Mouse (Mus musculus) gastrocnemius, adult 8-10 months (tissue): Measurements from ENCODE around the gene Rdh7. TPM values are rescaled to one million over a fixed set of nuclear protein-coding genes. Genes with fewer than 3 reads are reported as not detected.
"Not testable (repeated sequence)": the region's sequence is repeated elsewhere in the genome, so short reads cannot be mapped to it uniquely, and the experiment has no call there.

Experiments
- DNase-seq, 2 experiments: peaks; one replicate each; pipeline ENCODE4 v3.0.0; 2022; ENCODE audit warnings: low spot score in 2 of 2
- total RNA-seq, 4 experiments: library from RNA; stranded (reverse); gene quantifications; 2 replicates each; pipeline ENCODE4 v1.2.4; 2022

The Rdh7 gene
- total RNA-seq, 4 experiments from 2014 or later = 0.40 TPM; not detected in 3

DNA sequence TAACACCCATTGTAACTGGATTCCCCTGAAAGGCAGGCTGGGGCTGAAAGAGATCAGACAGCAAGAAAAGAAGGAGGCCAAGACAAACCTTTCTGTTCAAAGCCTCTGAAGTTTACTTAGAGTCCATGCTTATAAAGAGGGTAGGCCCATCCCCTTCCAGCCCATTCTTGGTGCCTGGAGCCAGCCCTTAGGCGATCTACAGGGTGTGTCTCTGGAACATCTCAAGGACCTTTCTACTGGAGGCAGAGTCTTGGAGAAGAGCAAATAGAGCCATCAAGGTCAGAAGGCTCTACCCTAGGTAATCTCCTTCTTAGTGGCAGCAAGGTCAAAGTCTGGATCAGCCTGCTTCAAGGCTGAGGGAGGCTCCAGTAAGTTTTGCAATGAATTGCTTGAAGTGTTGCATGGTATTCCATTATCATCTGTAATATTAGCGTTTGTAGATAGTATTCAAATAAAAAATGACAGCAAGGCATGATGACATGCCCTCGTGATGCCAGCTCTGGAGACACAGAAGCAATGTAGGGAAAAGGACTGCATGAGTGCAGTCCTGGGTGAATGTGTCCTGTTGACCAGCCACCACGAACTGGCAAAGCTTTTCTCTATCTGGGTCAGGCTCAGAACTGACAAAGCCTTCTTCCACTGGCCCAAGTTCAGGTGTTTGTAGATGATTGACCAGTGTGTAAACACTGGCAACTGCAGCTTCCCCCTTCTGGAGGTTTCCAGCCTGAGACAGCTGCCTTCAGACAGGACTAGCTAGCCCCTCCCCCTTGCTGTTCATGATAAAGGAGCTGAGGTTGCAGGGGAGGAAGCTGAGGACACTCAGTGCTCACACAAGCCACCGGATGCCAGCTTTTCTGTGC, 4.8 kb upstream of the Rdh7 start:
- DNase-seq = not testable (repeated sequence)

DNA sequence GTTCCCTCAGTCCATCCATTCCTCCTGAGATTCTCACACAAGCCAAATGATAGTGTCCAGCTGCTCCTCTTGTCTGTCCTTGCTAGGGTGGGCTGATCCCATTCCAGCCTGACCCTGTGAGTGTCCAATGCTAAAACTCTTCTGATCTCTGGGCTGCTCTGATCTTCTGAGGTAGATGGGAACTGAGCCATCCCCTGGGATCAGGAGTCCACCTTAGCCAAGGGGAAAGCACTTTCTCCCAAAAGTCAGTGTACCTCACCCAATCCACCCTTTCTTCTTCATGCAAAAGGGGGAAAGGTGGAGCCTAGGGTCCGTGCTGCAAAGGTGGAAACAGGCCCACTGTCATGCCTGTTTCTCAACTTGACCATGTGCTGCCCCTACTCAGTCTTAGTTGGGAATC, 2.9 kb upstream of the Rdh7 start:
- DNase-seq = no peak

DNA sequence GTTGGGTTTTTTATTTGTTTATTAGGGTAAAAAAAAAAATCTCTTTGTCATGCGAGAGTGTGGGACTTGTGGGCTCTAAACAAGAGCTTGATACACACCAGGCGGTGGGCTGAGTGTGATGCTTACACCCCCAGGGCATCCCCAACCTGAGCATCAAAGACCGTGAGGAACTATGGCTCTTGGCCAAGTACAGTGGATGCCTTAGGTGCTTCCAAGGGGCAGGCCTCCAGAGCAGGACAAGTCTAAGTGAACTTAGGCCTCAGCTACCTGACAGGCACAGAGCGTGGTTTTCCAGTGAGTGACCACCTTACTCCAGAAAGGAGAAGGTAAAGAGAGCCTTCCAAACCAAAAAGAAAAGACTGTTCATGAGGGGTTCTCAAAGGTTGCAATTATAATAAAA, 1.6 kb downstream of the Rdh7 start:
- DNase-seq = no peak

DNA sequence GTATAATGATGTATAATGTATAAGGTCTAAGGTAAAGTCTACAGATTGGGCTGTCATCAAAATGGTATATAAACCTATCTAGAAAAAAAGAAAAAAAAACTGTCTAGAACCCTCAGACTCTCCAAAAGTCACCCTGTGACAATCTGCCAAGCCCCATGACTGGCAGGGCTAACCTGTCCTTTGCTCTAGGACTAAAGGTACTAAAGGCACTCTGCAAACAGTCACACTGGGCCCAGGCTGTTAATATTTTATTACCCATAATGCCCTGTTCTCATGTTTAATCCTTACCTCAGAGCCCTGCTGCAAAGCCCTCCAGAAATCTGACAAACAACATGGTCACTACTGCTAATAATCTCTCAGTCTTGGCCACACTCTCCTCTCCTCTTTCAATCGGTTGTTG, 2.1 kb downstream of the Rdh7 start:
- DNase-seq = no peak

DNA sequence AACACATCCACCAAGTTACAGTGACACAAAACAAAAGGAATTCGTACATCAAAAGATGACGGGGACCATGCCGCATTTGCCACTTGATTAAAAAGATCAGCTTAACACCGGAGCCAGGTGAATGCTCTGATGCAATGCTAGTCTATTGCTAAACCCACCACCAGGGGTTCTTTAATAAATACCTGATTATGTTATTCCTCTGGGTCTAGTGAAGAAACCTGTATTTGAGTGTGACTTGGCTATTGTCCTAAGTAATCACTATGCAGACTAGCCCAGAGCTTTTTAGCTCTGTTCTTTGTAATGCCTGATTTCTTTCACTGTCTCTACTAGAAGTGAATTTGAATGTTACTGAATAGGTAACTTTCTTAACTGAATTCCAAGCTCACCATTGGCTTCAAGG, 7.6 kb downstream of the Rdh7 start:
- no peak for DNase-seq

DNA sequence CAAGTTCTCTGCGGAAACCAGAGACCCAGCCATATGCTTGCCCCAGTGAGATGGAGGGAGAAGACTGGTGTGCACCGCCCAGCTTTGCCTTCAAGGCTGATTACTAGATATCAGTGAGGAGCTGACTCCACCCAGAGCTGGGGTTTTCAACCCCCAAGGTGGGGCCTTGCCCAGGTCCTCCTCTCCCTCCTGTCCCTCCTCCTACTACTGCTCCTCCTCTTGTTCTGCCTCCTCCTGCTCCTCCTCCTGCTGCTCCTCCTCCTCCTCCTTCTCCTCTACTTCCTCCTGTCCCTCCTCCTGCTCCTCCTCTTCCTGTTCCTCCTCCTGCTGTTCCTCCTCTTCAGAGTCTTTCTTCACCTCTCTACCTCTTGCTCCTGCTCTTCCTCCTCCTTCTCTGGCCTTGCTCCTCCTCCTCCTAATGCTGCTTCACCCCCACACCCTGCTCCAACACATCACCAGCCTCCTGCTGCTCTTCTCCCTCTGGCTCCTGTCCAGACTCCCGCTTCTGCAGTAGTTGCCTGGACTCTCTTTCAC, 9.4 kb downstream of the Rdh7 start:
- DNase-seq = no peak

DNA sequence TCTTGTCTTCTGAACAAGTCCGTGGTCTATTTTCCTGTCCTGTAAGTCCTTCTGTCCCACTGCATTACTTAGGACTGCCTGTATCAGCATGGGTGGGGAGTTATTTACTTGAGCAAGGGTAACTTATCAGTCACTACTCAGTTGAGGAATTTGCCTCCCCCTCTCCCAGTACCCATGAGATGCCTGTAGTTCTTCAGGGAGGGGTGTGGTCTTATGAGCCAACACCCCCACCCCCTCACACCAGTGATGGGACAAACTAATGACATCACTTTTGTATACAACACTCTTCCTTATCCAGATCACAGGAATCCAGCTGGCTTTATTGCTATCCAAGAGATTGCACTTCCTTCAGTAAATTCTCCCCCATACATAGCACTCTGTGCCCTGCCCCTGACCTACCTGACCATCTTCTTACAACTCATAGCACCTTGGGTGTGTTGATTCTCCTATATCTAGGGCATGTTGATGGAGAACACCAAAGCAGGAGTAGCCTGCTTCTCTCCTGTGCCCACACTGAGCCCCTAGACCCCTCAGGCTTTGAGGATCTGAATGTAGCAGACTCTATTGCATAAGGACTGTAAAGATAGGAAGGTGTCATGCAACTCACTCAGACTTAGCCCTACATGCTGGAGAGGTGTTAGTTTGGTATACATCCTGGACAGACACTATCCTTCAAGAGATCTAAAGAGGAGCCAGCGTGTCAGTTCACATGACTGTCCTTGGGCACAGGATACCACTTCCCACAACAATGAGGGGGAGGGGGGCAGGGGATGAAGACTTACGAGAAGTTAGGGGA, 10.2 kb downstream of the Rdh7 start:
- no peak for DNase-seq

DNA sequence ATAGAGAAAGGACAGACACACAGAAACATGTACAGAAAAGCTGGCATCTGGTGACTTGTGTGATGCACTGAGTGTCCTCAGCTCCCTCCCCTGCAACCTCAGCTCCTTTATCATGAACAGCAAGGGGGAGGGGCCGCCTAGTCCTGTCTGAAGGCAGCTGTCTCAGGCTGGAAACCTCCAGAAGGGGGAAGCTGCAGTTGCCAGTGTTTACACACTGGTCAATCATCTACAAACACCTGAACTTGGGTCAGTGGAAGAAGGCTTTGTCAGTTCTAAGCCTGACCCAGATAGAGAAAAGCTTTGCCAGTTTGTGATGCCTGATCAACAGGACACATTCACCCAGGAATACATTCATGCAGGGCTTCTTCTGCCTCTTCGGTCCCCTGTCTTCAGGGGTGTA, 10.9 kb downstream of the Rdh7 start:
- no peak for DNase-seq

DNA sequence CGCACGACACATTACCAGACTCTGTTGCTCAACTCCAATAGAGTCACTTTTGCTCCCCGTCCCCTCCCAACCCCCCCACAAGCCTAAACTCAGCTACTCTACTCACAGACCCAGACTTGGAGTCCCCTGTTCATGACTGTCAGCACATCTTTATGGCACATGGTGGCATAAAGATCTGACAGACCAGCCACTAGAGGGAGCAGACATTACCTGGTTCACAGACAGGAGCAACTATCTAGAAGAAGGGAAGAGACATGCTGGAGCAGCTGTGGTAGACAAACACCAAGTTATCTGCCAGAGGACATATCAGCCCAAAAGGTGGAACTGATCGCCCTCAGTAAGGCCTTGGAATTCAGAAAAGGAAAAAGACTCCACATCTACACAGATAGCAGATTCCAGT, 16.1 kb downstream of the Rdh7 start:
- no peak for DNase-seq

DNA sequence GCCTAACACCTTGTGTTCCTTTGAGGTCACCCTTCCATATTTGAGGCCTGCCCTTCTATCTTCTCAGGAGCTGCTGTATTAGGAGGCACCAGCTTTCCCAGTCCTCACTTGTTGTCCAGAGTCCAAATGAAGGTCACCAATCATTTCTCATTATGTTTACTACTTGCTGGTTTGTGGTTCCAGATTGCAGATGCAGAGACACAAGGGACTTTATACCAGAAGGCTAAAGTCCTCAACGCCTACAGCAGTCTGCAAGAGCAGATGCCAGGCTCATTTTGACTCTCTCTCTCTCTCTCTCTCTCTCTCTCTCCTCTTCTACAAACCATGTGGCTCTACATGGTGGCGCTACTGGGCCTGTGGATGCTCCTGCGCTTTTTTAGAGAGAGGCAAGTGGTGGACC, 22.4 kb downstream of the Rdh7 start, which contains the start of gene Rdh16f2:
Gene Rdh16f2, plus strand, starts transcription at position 243 of the 400 bp plus-strand sequence.
- no peak for DNase-seq

DNA sequence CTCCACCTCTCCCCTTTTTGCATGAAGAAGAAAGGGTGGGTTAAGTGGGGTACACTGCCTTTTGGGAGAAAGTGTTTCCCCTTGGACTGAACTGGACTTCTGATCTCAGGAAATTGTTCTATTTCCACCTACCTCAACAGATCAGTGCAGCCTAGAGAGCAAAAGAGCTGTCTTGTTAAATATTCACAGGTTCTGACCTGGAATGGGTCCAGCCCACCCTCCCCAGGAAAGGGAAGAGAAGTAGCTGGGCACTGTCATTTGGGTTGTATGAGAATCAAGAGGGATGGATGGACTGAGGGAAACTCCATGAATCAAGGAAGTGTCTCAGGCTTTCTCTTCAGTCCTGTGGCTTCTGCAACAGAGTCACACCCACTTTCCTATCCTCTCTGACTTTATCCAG, 23.7 kb downstream of the Rdh7 start:
- no peak for DNase-seq

DNA sequence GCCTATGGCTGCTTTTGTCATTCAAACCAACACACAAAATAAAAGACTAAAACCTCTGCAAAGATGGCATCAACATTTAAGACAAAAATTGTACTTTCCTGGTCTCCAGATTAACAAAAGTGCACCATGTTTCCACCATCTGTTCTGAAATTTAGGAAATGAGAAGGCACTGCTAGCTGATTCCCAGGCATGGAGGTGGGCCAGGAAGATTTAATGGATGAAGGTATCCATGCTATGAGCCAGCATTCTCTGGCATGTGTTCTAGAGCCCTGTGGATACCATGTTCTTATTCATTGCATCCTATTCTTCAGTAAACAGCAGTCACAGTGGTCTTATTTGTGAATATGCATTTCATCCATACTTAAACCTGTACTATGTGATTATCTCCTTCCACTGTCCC, 32.2 kb downstream of the Rdh7 start:
- no peak for DNase-seq

DNA sequence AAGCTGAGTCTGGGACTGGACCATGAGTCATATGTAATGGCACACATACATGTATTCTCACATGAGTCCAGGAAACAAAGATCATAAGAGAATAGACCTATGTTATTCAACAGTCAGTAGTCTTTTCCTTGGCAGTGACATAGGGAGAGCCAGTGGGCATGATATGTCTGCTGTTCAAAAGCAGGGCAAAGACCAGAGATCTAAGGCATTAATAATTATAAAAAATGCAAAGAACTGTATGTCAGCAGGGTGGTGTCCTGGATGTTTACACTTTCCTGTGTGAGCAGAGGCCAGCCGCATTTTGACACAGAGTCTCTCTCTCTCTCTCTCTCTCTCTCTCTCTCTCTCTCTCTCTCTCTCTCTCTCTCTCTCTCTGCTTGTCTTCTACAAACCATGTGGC, 39.0 kb downstream of the Rdh7 start, which contains the start of gene Rdh19:
Gene Rdh19, plus strand, starts transcription at position 301 of the 400 bp plus-strand sequence.
- DNase-seq = no peak

DNA sequence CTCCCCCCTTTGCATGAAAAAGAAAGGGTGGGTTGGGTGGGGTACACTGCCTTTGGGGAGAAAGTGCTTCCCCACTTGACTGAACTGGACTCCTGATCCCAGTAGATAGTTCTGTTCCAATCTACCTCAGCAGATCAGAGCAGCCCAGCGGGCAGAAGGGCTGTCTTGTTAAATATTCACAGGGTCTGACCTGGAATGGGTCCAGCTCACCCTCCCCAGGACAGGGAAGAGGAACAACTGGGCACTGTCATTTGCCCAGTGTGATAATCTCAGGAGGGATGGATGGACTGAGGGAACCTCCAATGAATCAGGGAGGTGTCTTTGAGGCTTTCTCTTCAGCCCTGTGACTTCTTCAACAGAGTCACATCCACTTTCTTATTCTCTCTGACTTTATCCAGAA, 40.5 kb downstream of the Rdh7 start:
- DNase-seq = no peak

DNA sequence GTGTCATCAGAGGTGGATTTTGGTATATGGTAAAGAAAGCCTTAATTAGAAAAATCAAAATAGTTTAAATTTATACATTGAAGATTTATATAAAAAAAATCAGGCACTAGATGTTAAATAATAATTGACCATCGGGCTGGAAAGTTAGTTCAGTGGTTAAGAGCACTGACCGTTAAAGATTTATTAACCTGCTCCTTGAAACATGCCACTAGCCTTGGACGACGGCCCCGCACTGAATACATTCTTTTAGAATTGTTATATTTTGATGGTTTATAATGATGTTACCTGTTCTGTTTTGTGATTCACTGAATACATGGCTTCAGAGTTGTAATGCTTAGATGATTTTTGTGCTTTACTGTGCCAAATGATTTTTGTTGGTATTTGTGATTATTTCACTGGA, 42.7 kb downstream of the Rdh7 start:
- not testable (repeated sequence) for DNase-seq

DNA sequence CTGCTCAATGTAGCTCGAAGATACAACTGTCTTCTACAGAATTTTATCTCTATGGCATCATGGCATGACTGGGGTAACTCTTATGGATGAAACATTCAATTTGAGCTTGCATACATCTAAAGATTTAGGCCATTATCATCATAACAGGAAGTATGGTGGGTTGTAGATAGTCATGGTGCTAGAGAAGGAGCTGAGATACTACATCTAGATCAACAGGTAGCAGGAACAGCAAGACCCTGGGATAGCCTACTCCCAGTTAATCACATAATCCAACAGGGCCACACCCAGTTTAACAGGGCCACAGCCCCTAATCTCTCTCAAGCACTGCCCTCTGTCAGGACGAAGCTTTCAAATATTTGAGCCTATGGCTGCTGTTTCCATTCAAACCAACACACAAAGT, 47.8 kb downstream of the Rdh7 start:
- DNase-seq = no peak

DNA sequence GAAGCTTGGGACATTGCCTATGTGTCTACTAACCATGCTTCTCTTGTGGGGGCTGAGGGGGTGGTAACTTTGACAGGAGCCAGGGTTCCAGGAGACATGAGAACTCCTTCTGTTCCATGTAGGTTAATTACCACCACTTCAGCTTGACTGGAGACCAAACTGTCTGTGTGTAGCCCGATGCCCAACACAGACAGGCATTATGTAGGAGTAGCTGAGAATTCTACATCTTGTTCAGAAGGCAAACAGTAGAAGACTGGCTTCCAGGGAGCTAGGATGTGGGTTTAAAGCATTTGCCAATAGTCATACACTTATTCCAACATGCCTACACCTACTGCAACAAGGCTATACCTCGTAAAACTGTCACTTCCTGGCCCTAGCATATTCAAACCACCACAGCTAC, 50.1 kb downstream of the Rdh7 start:
- DNase-seq = no peak

DNA sequence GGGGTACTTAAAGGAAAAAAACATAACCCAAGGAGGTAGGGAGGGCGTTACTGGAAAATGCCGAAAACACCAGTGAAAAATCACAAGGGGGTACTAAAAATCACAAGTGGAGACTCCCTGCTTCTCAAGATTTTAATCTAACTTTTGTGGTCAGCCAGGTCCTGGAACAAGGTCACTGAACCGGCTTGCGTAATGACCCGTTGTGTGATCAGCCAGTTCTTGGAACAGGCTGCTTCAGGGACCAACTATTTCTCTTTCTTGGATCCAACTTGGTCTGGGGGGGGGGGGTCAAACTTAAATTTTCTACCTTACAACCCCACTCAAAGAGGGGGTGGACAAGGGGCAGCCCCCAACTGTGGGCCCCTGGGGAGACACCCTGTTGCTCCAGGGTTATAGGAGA, 50.8 kb downstream of the Rdh7 start:
- not testable (repeated sequence) for DNase-seq

DNA sequence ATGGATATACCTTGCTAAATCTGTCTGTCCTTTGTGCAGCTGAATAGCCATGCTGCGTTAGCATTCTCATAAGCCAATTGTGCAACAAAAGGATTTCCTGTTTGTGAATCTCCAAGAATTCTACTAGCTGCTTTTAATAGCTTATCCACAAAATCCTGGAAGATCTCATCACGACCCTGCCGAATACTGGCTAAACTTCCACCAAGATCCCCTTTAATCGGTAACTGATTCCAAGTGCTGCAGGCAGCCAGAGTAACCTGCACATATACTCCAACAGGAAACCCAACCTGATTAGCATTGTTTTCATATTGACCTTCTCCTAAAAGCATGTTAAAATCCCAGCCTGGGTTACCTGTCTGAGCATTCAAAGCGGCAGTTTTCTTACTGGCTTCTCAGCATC, 53.3 kb downstream of the Rdh7 start:
- DNase-seq = no peak

DNA sequence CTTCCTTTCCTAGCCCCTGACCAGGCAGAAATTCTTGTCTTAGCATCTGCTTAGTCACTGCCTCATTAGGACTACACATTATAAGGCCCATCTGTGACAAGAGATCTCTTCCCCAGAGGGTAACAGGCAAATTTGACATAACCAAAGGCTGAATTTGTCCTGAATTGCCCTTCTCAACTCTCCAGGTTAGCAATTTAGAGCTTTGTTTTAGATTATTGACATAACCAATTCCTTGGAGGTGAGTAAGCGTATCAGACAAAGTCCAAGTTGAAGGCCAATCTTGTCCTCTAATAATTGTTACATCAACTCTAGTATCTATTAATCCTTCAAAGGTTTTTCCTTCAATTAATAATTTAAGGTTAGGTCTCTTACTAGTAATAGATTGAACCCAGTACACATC, 54.4 kb downstream of the Rdh7 start:
- not testable (repeated sequence) for DNase-seq
